Mouse (Mus musculus) limb, embryonic 15.5 days (tissue): ENCODE results near the gene Kcnh1. TPM values are rescaled to one million over a fixed set of nuclear protein-coding genes. Genes with fewer than 3 reads are reported as not detected.

ENCODE experiments used
- ATAC-seq: fragments of 200-750 bp; cut with Nextera tagmentation; 2 replicates; pipeline ENCODE4 v1.8.0; 2017; ENCODE audit warnings: low read depth, moderate TSS enrichment; ENCODE audit not compliant: insufficient number of reproducible peaks, low FRiP score, low TSS enrichment
- H3K27ac ChIP-seq: fragments of 300-500 bp; sonication (generic); 2 replicates; pipeline ENCODE4 v1.5.1; 2015; ENCODE audit warnings: moderate library complexity, mild to moderate bottlenecking, inconsistent platforms
- H3K27me3 ChIP-seq: fragments of 300-500 bp; sonication (generic); 2 replicates; pipeline ENCODE4 v1.6.1; 2015; ENCODE audit warnings: inconsistent platforms
- H3K36me3 ChIP-seq: fragments of 300-500 bp; sonication (generic); 2 replicates; pipeline ENCODE4 v1.6.1; 2015; ENCODE audit warnings: inconsistent platforms
- H3K4me1 ChIP-seq: fragments of 300-500 bp; sonication (generic); 2 replicates; pipeline ENCODE4 v1.6.1; 2015; ENCODE audit warnings: inconsistent platforms
- H3K4me2 ChIP-seq: fragments of 300-500 bp; sonication (generic); 2 replicates; pipeline ENCODE4 v1.6.1; 2015; ENCODE audit warnings: mild to moderate bottlenecking, inconsistent platforms
- H3K4me3 ChIP-seq: fragments of 300-500 bp; sonication (generic); 2 replicates; pipeline ENCODE4 v1.5.1; 2015; ENCODE audit warnings: mild to moderate bottlenecking, inconsistent platforms
- H3K9ac ChIP-seq: fragments of 300-500 bp; sonication (generic); 2 replicates; pipeline ENCODE4 v1.6.1; 2015; ENCODE audit warnings: inconsistent platforms
- H3K9me3 ChIP-seq: fragments of 300-500 bp; sonication (generic); 2 replicates; pipeline ENCODE4 v1.6.1; 2016; ENCODE audit warnings: inconsistent platforms
- WGBS: fragments of 180-500 bp; shearing (Covaris S2); methylation state at CpG from one replicate; pipeline ENCODE4 v1.1.7; 2015; 5-methylcytosine and 5-hydroxymethylcytosine counted together
- polyA plus RNA-seq: library from polyadenylated mRNA; unstranded; fragments of >200 nt; fragmentation: Nextera tagmentation; extraction: Ambion mirVana; gene quantifications from 2 replicates; pipeline ENCODE4 v1.2.1, GENCODE M21; 2015

The Kcnh1 gene
- polyA plus RNA-seq, 1 experiment from 2014 or later, result 0.61 TPM

DNA sequence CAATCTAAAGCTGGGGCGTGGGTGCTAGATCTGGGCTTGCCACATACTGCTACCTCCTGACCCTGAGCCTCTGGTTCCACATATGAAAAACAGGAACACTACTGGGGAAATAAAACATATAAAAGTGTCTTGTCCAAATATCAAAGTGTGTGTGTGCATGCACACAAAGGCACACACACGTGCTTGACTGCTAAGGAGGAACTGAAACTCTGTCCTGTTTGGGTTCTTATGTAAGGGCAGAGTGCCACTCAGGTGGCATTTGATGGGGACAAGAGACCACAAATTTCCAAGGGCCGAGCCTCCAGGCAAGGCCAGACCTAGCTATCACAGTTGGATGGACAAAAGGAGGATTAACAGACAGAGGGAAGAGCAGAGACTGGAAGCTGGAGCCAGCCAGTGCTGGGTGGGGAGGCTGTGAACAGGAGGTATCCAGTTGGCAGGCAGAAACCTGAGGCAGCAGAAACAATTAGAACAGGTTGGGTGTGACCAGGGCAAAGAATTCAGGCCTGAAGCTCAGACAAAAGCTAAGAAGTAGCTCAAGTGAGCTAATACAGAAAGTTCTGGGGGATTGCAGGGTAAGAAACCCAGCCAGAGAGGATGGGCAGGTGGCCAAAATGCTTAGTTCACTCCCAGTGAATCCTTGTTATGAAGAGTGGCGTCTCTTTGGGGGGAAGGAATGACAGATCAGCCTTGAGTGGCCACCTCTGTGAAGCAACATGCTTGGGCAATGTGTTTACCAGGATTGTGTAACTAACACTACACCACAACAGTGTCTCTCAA is 259.2 kb downstream of the Kcnh1 start:
- H3K27me3 ChIP-seq, result no peaks in the 10 kb centered on the region
- H3K9me3 ChIP-seq, result no peaks in the 10 kb centered on the region
- 0 out of 2 replicates have a peak overlapping the region, but pooled peaks have one; percentile 8 for H3K27ac ChIP-seq
- 61% methylated on average over 4 of the region's 4 CpGs for WGBS
- H3K4me1 ChIP-seq, result peaks cover 14% of the 10 kb centered on the region
- H3K4me2 ChIP-seq, result no peak overlapping the region
- H3K36me3 ChIP-seq, result no peaks in the 10 kb centered on the region
- no peak overlapping the region for H3K9ac ChIP-seq
- no peak overlapping the region for H3K4me3 ChIP-seq
- ATAC-seq, result no peak

DNA sequence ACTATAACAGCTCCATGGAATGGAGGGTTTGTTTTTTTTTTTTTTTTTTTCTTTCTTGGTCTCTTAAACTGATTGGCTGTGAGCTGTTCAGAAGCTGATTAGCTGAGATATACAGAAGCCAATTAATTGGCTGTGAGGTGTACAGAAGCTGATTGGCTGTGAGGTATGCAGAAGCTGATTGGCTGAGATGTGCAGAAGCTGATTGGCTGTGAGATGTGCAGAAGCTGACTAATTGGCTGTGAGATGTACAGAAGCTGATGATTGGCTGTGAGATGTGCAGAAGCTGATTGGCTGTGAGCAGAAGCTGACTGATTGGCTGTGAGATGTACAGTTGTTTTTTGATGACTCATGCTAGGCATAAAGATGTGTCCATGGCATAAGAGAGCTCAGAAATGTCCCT is 259.9 kb downstream of the Kcnh1 start:
- no peak overlapping the region for H3K9ac ChIP-seq
- H3K27me3 ChIP-seq, result no peaks in the 10 kb centered on the region
- H3K36me3 ChIP-seq, result no peaks in the 10 kb centered on the region
- no peaks in the 10 kb centered on the region for H3K9me3 ChIP-seq
- H3K4me2 ChIP-seq, result no peak overlapping the region
- H3K4me3 ChIP-seq, result no peak overlapping the region
- H3K4me1 ChIP-seq, result peaks cover 12% of the 10 kb centered on the region
- no peak overlapping the region for H3K27ac ChIP-seq
- no peak for ATAC-seq

DNA sequence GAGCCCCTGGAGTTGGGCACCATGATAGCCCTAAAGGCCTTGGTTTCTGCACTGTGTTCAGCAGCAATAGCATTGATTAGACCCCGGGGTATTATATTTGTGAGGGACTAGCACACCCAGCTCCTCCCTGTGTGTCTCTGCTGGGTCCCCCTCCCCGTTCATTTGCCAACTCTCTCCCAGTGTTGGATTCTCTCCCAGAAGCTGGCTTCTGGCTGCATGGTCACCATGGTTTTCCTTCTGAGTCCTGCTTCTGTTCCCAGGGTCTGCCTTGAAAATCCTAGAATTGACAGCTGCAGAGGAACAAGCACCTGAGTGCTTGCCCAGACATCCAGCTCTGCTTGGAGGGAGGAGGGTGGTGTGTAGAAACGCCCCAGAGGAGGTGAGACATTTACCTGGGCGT is 261.1 kb downstream of the Kcnh1 start:
- H3K4me1 ChIP-seq, result peaks cover 12% of the 10 kb centered on the region
- no peak for ATAC-seq
- 56% methylated on average over 4 of the region's 4 CpGs for WGBS
- H3K9ac ChIP-seq, result no peak overlapping the region
- no peak overlapping the region for H3K4me3 ChIP-seq
- no peaks in the 10 kb centered on the region for H3K27me3 ChIP-seq
- no peak overlapping the region for H3K4me2 ChIP-seq
- H3K27ac ChIP-seq, result no peak overlapping the region
- no peaks in the 10 kb centered on the region for H3K9me3 ChIP-seq
- no peaks in the 10 kb centered on the region for H3K36me3 ChIP-seq

DNA sequence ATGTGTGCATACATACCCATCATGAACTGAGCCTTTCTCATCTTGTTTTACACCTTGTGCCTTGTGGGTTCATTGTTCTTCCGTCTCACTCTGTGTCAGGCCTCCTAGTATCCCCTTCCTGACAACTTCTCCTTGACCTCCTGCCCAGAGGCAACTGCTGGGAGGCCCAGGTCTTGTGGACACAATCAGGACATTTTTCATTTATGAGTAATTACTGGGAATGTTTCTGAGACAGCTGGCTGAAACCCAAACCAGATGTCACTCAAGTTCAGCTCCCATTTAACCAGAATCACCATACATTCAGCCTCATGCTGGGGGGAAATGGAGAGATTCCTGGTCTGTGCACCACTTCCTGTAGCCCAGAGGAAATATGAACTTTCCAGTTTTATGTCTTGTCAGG is 263.9 kb downstream of the Kcnh1 start:
- no peak for ATAC-seq
- no peaks in the 10 kb centered on the region for H3K27me3 ChIP-seq
- no peaks in the 10 kb centered on the region for H3K9me3 ChIP-seq
- peaks cover 12% of the 10 kb centered on the region for H3K4me1 ChIP-seq
- no peak overlapping the region for H3K27ac ChIP-seq
- no peak overlapping the region for H3K4me3 ChIP-seq
- WGBS, result 12% methylated on average over 1 of the region's 1 CpGs
- no peak overlapping the region for H3K4me2 ChIP-seq
- no peaks in the 10 kb centered on the region for H3K36me3 ChIP-seq
- H3K9ac ChIP-seq, result no peak overlapping the region

DNA sequence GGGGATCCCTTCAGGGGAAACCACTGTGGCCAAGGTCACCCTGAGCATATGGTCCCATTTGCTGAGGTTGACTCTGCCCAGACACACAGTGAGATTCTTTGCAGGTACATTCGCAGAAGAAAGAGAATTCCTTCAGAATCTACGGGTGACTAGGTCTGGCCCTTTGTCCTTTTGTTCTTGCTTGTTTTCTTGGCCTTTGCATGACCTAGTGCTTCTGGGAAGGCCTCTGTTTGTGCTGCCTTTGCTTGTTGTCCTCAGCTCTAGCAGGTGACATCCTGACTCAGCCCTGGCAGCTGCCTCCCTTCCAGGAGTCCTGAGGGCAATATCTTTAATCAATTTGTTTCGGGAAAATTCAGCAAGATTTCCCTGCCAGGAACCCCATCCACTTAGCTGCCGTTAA is 264.4 kb downstream of the Kcnh1 start:
- Histone ChIP-seq H3K4me2 (no peak overlapping the region), H3K36me3 (no peaks in the 10 kb centered on the region), H3K4me3 (no peak overlapping the region), H3K27me3 (no peaks in the 10 kb centered on the region), H3K4me1 (peaks cover 7% of the 10 kb centered on the region), H3K9me3 (no peaks in the 10 kb centered on the region), H3K27ac (no peak overlapping the region), H3K9ac (no peak overlapping the region)
- ATAC-seq, result no peak
- 48% methylated on average over 4 of the region's 4 CpGs for WGBS

DNA sequence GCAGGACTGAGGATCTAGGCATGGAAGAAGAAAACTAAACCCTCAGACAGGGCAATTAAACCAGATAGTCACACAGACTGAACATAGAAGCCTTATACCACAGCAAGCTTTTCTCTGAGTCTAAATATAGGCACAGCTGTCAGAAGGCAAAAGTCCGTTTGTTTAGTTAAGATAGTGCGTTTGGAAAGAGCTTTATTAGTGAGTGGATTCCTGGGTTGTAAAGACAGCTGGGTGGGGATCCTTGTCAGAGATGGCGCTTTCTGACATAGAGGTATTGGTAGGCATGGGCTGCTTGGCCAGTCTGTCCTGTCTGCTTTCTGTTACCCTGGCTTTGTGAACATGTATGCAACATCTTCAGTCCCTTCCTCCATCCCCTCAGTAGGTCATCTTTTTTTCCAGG is 266.5 kb downstream of the Kcnh1 start:
- H3K4me1 ChIP-seq, result peaks cover 6% of the 10 kb centered on the region; the same call in 1 of the 2 replicates
- no peaks in the 10 kb centered on the region for H3K9me3 ChIP-seq
- H3K27me3 ChIP-seq, result no peaks in the 10 kb centered on the region
- ATAC-seq, result no peak
- H3K4me3 ChIP-seq, result no peak overlapping the region
- no peak overlapping the region for H3K9ac ChIP-seq
- H3K36me3 ChIP-seq, result no peaks in the 10 kb centered on the region
- 67% methylated on average over 3 of the region's 3 CpGs for WGBS
- no peak overlapping the region for H3K4me2 ChIP-seq
- H3K27ac ChIP-seq, result no peak overlapping the region

DNA sequence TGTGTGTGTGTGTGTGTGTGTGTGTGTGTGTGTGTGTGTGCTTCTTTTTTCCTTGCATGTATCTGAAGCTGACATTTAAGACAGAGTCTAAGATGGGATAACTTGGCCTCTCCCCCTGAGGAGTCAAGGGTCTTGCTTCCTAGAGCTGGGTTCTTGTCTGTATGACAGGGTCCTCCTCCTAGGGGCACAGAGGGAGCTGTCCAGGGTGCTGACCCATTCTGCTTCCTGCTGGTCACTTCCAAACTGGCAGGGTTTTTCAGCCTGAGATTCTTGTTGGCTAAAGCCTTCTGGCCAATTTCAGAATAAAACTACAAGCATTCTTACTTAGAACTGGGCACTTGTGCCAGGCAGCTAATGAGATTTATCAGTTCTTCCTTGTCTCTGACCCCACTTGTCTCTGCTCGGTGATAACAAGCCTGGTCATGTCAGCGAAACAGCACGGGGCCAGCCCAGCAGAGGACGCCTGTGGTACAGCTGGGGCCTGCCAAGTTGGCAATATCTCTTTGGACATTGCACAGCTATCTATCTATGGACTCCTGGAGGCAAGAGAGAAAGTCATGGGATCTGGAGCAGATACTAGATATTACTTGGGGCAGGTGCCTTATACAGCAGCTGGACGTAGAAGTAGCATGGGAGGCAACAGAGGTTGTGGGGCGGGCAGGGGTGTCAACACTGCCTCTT is 267.1 kb downstream of the Kcnh1 start:
- no peaks in the 10 kb centered on the region for H3K36me3 ChIP-seq
- H3K4me1 ChIP-seq, result peaks cover 6% of the 10 kb centered on the region; the same call in 1 of the 2 replicates
- no peak overlapping the region for H3K4me2 ChIP-seq
- no peaks in the 10 kb centered on the region for H3K27me3 ChIP-seq
- no peak for ATAC-seq
- H3K9me3 ChIP-seq, result no peaks in the 10 kb centered on the region
- H3K9ac ChIP-seq, result no peak overlapping the region
- H3K4me3 ChIP-seq, result no peak overlapping the region
- WGBS, result 78% methylated on average over 6 of the region's 6 CpGs
- H3K27ac ChIP-seq, result no peak overlapping the region

DNA sequence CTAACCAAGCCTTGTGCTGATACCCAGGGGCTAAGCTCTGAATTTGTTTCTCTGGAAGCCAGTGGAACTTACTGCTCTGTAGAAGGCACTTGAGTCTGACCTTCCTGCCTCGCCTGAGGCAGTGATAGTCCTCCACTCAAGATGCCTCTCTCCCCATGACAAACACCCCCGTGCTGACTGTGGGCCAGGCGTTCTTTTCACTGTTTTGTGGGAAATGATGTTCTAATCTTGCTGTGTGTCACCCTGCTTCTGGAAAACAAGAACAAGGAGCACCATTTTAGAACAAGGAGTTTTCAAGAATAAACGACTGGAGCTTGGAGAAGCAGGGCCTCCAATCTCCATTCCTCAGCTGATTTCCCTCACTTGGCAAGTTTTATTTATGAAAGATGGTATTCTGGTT is 273.2 kb downstream of the Kcnh1 start:
- Histone ChIP-seq H3K9ac (no peak overlapping the region), H3K9me3 (no peaks in the 10 kb centered on the region), H3K4me1 (no peaks in the 10 kb centered on the region), H3K36me3 (no peaks in the 10 kb centered on the region), H3K4me2 (no peak overlapping the region), H3K27me3 (no peaks in the 10 kb centered on the region), H3K4me3 (no peak overlapping the region), H3K27ac (no peak overlapping the region)
- ATAC-seq, result no peak
- WGBS, result 72% methylated on average over 4 of the region's 4 CpGs

DNA sequence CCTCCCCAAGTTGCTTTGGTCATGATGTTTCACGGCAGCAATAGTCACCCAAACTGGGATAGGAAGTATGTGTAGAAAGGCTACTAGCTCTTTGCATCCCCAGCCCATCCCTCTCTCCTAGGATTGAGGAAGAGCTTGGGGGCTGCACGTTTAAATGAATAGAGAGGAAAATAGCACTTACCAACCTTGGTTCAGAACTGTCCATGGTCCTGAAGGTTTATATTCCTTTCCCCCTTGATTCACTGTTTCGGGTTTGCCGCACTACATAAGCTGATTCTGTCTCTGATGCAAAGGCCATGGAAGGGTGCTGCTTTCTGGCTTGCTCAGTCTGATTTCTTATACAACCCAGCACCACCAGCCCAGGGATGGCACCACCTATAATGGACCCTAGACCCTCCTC is 281.8 kb downstream of the Kcnh1 start:
- Histone ChIP-seq H3K36me3 (no peaks in the 10 kb centered on the region), H3K9ac (no peak overlapping the region), H3K9me3 (no peaks in the 10 kb centered on the region), H3K4me1 (0 out of 2 replicates have a peak, but pooled peaks cover under 1% of the 10 kb centered on the region), H3K4me3 (no peak overlapping the region), H3K27me3 (no peaks in the 10 kb centered on the region), H3K27ac (no peak overlapping the region), H3K4me2 (no peak overlapping the region)
- 44% methylated on average over 4 of the region's 4 CpGs for WGBS
- ATAC-seq, result no peak

DNA sequence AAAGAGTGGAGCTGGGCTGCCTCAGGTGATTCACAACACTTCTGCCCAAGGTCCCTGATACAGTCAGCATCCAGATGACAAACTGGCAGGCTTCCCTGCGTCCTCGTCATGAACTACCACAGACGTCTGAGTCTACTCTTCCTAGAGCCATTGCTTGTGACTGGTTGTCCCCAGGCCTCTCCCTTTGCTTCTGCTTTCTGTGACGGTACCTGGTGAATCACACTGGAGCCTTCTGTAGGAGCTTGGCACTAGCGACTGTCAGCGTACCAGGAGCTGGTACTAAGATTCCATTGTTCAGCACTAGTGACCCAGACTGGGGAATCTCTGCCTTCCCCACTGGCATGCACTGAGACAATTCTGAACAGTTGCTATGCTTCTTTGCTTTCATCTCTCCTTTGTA is 282.6 kb downstream of the Kcnh1 start:
- Histone ChIP-seq H3K4me2 (no peak overlapping the region), H3K9ac (no peak overlapping the region), H3K4me1 (0 out of 2 replicates have a peak, but pooled peaks cover 8% of the 10 kb centered on the region), H3K4me3 (no peak overlapping the region), H3K36me3 (no peaks in the 10 kb centered on the region), H3K27ac (no peak overlapping the region), H3K9me3 (no peaks in the 10 kb centered on the region), H3K27me3 (no peaks in the 10 kb centered on the region)
- no peak for ATAC-seq
- 94% methylated on average over 6 of the region's 6 CpGs for WGBS

DNA sequence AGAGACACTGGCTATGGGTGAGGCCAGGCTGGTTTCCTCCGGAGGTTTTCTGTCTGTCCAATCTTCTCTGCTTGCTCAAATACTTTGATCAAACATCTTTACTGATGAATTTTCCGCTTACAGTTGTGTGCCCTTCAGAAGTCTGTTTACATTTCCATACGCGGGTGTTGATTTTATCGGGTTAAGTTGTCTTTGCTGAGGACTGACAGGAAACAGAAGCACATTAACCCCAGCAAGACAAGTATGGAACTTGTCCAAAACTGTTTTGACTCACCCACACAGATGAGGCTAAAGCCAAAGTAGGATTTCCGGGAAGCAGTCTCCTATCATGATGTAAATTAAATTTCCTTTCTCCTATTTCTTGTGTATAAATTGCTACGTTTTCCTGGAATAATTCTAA is 286.1 kb downstream of the Kcnh1 start:
- H3K4me1 ChIP-seq, result 0 out of 2 replicates have a peak, but pooled peaks cover 8% of the 10 kb centered on the region
- no peak overlapping the region for H3K27ac ChIP-seq
- H3K9me3 ChIP-seq, result no peaks in the 10 kb centered on the region
- H3K4me3 ChIP-seq, result no peak overlapping the region
- ATAC-seq, result no peak
- no peak overlapping the region for H3K9ac ChIP-seq
- no peaks in the 10 kb centered on the region for H3K27me3 ChIP-seq
- 67% methylated on average over 7 of the region's 7 CpGs for WGBS
- no peaks in the 10 kb centered on the region for H3K36me3 ChIP-seq
- no peak overlapping the region for H3K4me2 ChIP-seq

DNA sequence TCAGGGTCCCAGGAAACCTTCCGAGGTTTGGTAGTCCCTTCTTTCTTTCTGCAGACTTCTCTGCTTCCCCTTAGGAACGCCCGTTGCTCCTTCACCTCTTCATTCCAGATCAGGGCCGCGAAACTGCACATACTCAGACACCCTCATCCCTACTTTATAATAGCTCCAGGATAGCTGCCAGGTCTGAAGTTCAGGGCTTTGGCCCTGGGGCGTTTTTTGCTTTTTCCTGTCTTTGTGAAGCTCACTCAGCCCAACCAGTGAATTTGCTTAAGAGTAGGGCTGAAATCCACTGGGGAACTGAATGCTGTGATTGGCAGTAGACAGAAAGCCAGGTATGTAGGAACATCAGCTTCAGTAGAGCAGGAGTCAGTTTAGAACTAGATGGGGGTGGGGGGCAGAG is 287.0 kb downstream of the Kcnh1 start:
- Histone ChIP-seq H3K36me3 (no peaks in the 10 kb centered on the region), H3K4me1 (0 out of 2 replicates have a peak, but pooled peaks cover 8% of the 10 kb centered on the region)
- 53% methylated on average over 6 of the region's 6 CpGs for WGBS

More for the DNA sequence above, 287.0 kb downstream of the Kcnh1 start:
- no peak overlapping the region for H3K4me2 ChIP-seq
- H3K27ac ChIP-seq, result no peak overlapping the region
- H3K27me3 ChIP-seq, result no peaks in the 10 kb centered on the region
- no peak for ATAC-seq
- no peak overlapping the region for H3K4me3 ChIP-seq
- H3K9me3 ChIP-seq, result no peaks in the 10 kb centered on the region
- no peak overlapping the region for H3K9ac ChIP-seq
